Mouse (Mus musculus): Measurements from ENCODE around the gene Rufy4.

Gene Rufy4

GRCm38 (mm10) chr1:74124991-74125552 is at the start of gene Rufy4:
Gene Rufy4 (plus strand): TSS chr1:74125541.
- DNase-seq (ENCODE audit: low spot score in 2 of 2) = peak; percentile 77 to 84

- DNase-seq (ENCODE audit: low spot score in 2 of 2) = no peak
Observed at GRCm38 (mm10) chr1:74076230-74076629, 49.1 kb upstream of the Rufy4 start.

- DNase-seq (ENCODE audit: low spot score in 2 of 2) = peak; percentile 49 to 80
Observed at GRCm38 (mm10) chr1:74077353-74077752, 48.0 kb upstream of the Rufy4 start.

GRCm38 (mm10) chr1:74081573-74081989 is 43.8 kb upstream of the Rufy4 start:
- DNase-seq (ENCODE audit: low spot score in 2 of 2) = no peak

GRCm38 (mm10) chr1:74082841-74083463 is 42.4 kb upstream of the Rufy4 start:
- peak in 1 of 2 experiments; percentile 35 for DNase-seq (ENCODE audit: low spot score in 2 of 2)

- DNase-seq (ENCODE audit: low spot score in 2 of 2) = no peak
Observed at GRCm38 (mm10) chr1:74084065-74084705, 41.2 kb upstream of the Rufy4 start.

- no peak for DNase-seq (ENCODE audit: low spot score in 2 of 2)
Observed at GRCm38 (mm10) chr1:74084752-74085151, 40.6 kb upstream of the Rufy4 start.

GRCm38 (mm10) chr1:74085566-74085965 is 39.8 kb upstream of the Rufy4 start:
- no peak for DNase-seq (ENCODE audit: low spot score in 2 of 2)

GRCm38 (mm10) chr1:74088569-74088968 is 36.8 kb upstream of the Rufy4 start:
- no peak for DNase-seq (ENCODE audit: low spot score in 2 of 2)

GRCm38 (mm10) chr1:74090329-74090728 is 35.0 kb upstream of the Rufy4 start:
- no peak for DNase-seq (ENCODE audit: low spot score in 2 of 2)

- DNase-seq (ENCODE audit: low spot score in 2 of 2) = no peak
Observed at GRCm38 (mm10) chr1:74091138-74091537, 34.2 kb upstream of the Rufy4 start.

GRCm38 (mm10) chr1:74091611-74092224 is 33.6 kb upstream of the Rufy4 start:
- no peak for DNase-seq (ENCODE audit: low spot score in 2 of 2)

GRCm38 (mm10) chr1:74092242-74092641 is 33.1 kb upstream of the Rufy4 start:
- DNase-seq (ENCODE audit: low spot score in 2 of 2) = no peak

- DNase-seq (ENCODE audit: low spot score in 2 of 2) = no peak
Observed at GRCm38 (mm10) chr1:74093447-74093846, 31.9 kb upstream of the Rufy4 start.

- DNase-seq (ENCODE audit: low spot score in 2 of 2) = peak; percentile 69
Observed at GRCm38 (mm10) chr1:74094497-74095270, 30.7 kb upstream of the Rufy4 start.

- DNase-seq (ENCODE audit: low spot score in 2 of 2) = no peak
Observed at GRCm38 (mm10) chr1:74095296-74095695, 30.0 kb upstream of the Rufy4 start.

GRCm38 (mm10) chr1:74095728-74096127 is 29.6 kb upstream of the Rufy4 start:
- DNase-seq (ENCODE audit: low spot score in 2 of 2) = no peak

- peak; percentile 57 to 72 for DNase-seq (ENCODE audit: low spot score in 2 of 2)
Observed at GRCm38 (mm10) chr1:74098004-74099000, 27.0 kb upstream of the Rufy4 start.

- peak; percentile 50 to 68 for DNase-seq (ENCODE audit: low spot score in 2 of 2)
Observed at GRCm38 (mm10) chr1:74099001-74099435, 26.3 kb upstream of the Rufy4 start.

- peak; percentile 72 to 76 for DNase-seq (ENCODE audit: low spot score in 2 of 2)
Observed at GRCm38 (mm10) chr1:74103654-74104353, 21.5 kb upstream of the Rufy4 start.

Data from right cerebral cortex, postnatal 10 days (tissue).